9 mouse cellular contexts compared by ENCODE assay signal in genomic region chr2:79459061-79460045, GRCm38 (mm10). TPM values are rescaled to one million over a fixed set of nuclear protein-coding genes. Genes with fewer than 3 reads are reported as not detected.
DNase-seq lines count a peak whose midpoint lies in the region; ATAC-seq lines count a peak whose summit lies in the region.
"Had no signal": no experiment of that assay in that cellular context is flagged by ENCODE, and none has a peak within 500 bp of the region (broad histone marks: within the 10 kb centered on the region; RNA-seq: fewer than 3 reads in every experiment).

No protein-coding gene starts in this region.

- H3K4me2 ChIP-seq in heart, embryonic 11.5 days: 0 out of 2 replicates have a peak overlapping the region, but pooled peaks have one; percentile 11
- no peak overlapping the region for H3K4me2 ChIP-seq in liver, embryonic 12.5 days
- H3K4me2 ChIP-seq: lung, embryonic 15.5 days had no signal

- no peaks in the 10 kb centered on the region for H3K36me3 ChIP-seq in heart, embryonic 11.5 days (ENCODE audit: control insufficient read depth, insufficient read depth, low read length)
- H3K36me3 ChIP-seq in hindbrain, embryonic 10.5 days: no peaks in the 10 kb centered on the region
- no peaks in the 10 kb centered on the region for H3K36me3 ChIP-seq in liver, embryonic 12.5 days
- H3K36me3 ChIP-seq: lung, embryonic 15.5 days had no signal

- intact Hi-C loops in heart, postnatal 36 days (cut with DNase I): no loop called here
- intact Hi-C loops in gastrocnemius, postnatal 14 days (cut with DNase I; ENCODE audit: low total_unique reads): no loop called here

- WGBS in heart, embryonic 11.5 days (ENCODE audit: insufficient replicate concordance): 3% methylated on average over 44 of the region's 44 CpGs
- WGBS in hindbrain, embryonic 10.5 days: 2% methylated on average over 44 of the region's 44 CpGs
- WGBS in liver, embryonic 12.5 days (ENCODE audit: insufficient replicate concordance): 6% methylated on average over 44 of the region's 44 CpGs

- no peak for ATAC-seq in heart, embryonic 11.5 days (replicated peaks; ENCODE audit: insufficient number of reproducible peaks, low FRiP score, low TSS enrichment)
- no peak for ATAC-seq in liver, embryonic 12.5 days

- H3K4me1 ChIP-seq in heart, embryonic 11.5 days (ENCODE audit: control insufficient read depth, insufficient read depth, low read length): peaks cover 2% of the 10 kb centered on the region; the same call in 1 of the 2 replicates
- peaks cover 51% of the 10 kb centered on the region for H3K4me1 ChIP-seq in hindbrain, embryonic 10.5 days (replicated peaks)
- no peaks in the 10 kb centered on the region for H3K4me1 ChIP-seq in liver, embryonic 12.5 days

- no peak for DNase-seq in heart, postnatal 36 days
- peak; percentile 87 for DNase-seq in cerebellum, adult 9-11 months
- DNase-seq in hindbrain, embryonic 10.5 days (ENCODE audit: low spot score): peak; percentile 80
- peak; percentile 69 for DNase-seq in neural tube, embryonic 10.5 days (ENCODE audit: extremely low spot score, low spot score)
- DNase-seq in adrenal gland, postnatal 36 days: no peak
- no peak for DNase-seq in gastrocnemius, postnatal 14 days

- H3K9me3 ChIP-seq in heart, embryonic 11.5 days (replicated peaks; ENCODE audit: control insufficient read depth, low read length): no peaks in the 10 kb centered on the region
- H3K9me3 ChIP-seq in hindbrain, embryonic 10.5 days: no peaks in the 10 kb centered on the region
- H3K9me3 ChIP-seq in liver, embryonic 12.5 days (replicated peaks): no peaks in the 10 kb centered on the region
- H3K9me3 ChIP-seq: lung, embryonic 15.5 days had no signal

- H3K9ac ChIP-seq in heart, embryonic 11.5 days (ENCODE audit: low read depth, low read length): no peak overlapping the region
- H3K9ac ChIP-seq in liver, embryonic 12.5 days: no peak overlapping the region
- H3K9ac ChIP-seq: lung, embryonic 15.5 days had no signal

- H3K27ac ChIP-seq in heart, embryonic 11.5 days (ENCODE audit: low read depth, low read length): no peak overlapping the region
- peak overlapping the region; percentile 88 for H3K27ac ChIP-seq in hindbrain, embryonic 10.5 days
- no peak overlapping the region for H3K27ac ChIP-seq in liver, embryonic 12.5 days
- H3K27ac ChIP-seq: lung, embryonic 15.5 days had no signal

- peaks cover 60% of the 10 kb centered on the region for H3K27me3 ChIP-seq in heart, embryonic 11.5 days (ENCODE audit: control insufficient read depth, insufficient read depth, low read length)
- H3K27me3 ChIP-seq in hindbrain, embryonic 10.5 days (ENCODE audit: insufficient read depth, poor library complexity, severe bottlenecking): peaks cover 85% of the 10 kb centered on the region
- H3K27me3 ChIP-seq in liver, embryonic 12.5 days (replicated peaks): peaks cover 64% of the 10 kb centered on the region

- H3K4me3 ChIP-seq in heart, embryonic 11.5 days (ENCODE audit: low read depth, low read length): 0 out of 2 replicates have a peak overlapping the region, but pooled peaks have one; percentile 16
- peak overlapping the region; percentile 45 for H3K4me3 ChIP-seq in hindbrain, embryonic 10.5 days
- H3K4me3 ChIP-seq in liver, embryonic 12.5 days: no peak overlapping the region
- H3K4me3 ChIP-seq: lung, embryonic 15.5 days had no signal

RNA-seq across cellular contexts. Expression of gene Cerkl, which starts 2.8 kb away (rescaled TPM):
- polyA plus RNA-seq in heart, embryonic 11.5 days (2014; fragmentation: Nextera tagmentation; extraction: Ambion mirVana): 0.14 and 1.2 TPM in 2 replicates
- total RNA-seq in heart, postnatal 36 days (2021): under 1 TPM; 0.76 to 0.97 TPM
- 1.8 and 6.6 TPM in 2 replicates for polyA plus RNA-seq in hindbrain, embryonic 10.5 days (2016; fragmentation: Nextera tagmentation; extraction: Ambion mirVana)
- total RNA-seq in adrenal gland, postnatal 36 days (2021): 1 to 10 TPM; 1.4 to 3.1 TPM
- 1.7 and 1.8 TPM in 2 replicates for polyA plus RNA-seq in liver, embryonic 12.5 days (2016; fragmentation: Nextera tagmentation; extraction: Ambion mirVana)
- total RNA-seq in gastrocnemius, postnatal 14 days (2021): under 1 TPM; 0.25 to 0.33 TPM

RNA-seq across cellular contexts. Expression of gene Neurod1, which starts 2.8 kb away (rescaled TPM):
- 0.18 TPM in 1 of 2 replicates, not detected in the other for polyA plus RNA-seq in heart, embryonic 11.5 days (2014; fragmentation: Nextera tagmentation; extraction: Ambion mirVana)
- not detected for total RNA-seq in heart, postnatal 36 days (2021)
- 20.9 and 52.9 TPM in 2 replicates for polyA plus RNA-seq in hindbrain, embryonic 10.5 days (2016; fragmentation: Nextera tagmentation; extraction: Ambion mirVana)
- total RNA-seq in adrenal gland, postnatal 36 days (2021): not detected
- polyA plus RNA-seq in liver, embryonic 12.5 days (2016; fragmentation: Nextera tagmentation; extraction: Ambion mirVana): not detected in 2 replicates
- total RNA-seq in gastrocnemius, postnatal 14 days (2021): under 1 TPM in 1 of 2 experiments, not detected in 1; 0.10 TPM
- polyA plus RNA-seq: lung, embryonic 15.5 days had no signal

Comparison
In these comparisons a context has a peak if more than half of its experiments do, and no peak if none do; other contexts are left out.
1. DNase-seq: peak in cerebellum, adult 9-11 months (single experiment), hindbrain, embryonic 10.5 days (single experiment) and neural tube, embryonic 10.5 days (single experiment); none in heart, postnatal 36 days (0 of 2), adrenal gland, postnatal 36 days (0 of 2) and gastrocnemius, postnatal 14 days (single experiment).